Mouse (Mus musculus) midbrain, embryonic 10.5 days (tissue): Measurements from ENCODE around the gene Ranbp6. TPM values are rescaled to one million over a fixed set of nuclear protein-coding genes. Genes with fewer than 3 reads are reported as not detected.

ENCODE experiments used
- DNase-seq: peaks from one replicate; pipeline ENCODE4 v3.0.0-alpha.2; 2017; ENCODE audit warnings: low spot score
- H3K27ac ChIP-seq: fragments of 300-500 bp; sonication (generic); replicated peaks from 2 replicates; pipeline ENCODE4 v1.5.1; 2016; ENCODE audit warnings: mild to moderate bottlenecking
- H3K27me3 ChIP-seq: fragments of 300-500 bp; sonication (generic); 2 replicates; pipeline ENCODE4 v1.6.1; 2016; ENCODE audit warnings: low read depth, mild to moderate bottlenecking; ENCODE audit not compliant: poor library complexity, severe bottlenecking
- H3K36me3 ChIP-seq: fragments of 300-500 bp; sonication (generic); 2 replicates; pipeline ENCODE4 v1.6.1; 2016; ENCODE audit warnings: mild to moderate bottlenecking, moderate library complexity
- H3K4me1 ChIP-seq: fragments of 300-500 bp; sonication (generic); 2 replicates; pipeline ENCODE4 v1.6.1; 2016
- H3K4me3 ChIP-seq: fragments of 300-500 bp; sonication (generic); 2 replicates; pipeline ENCODE4 v1.5.1; 2016; ENCODE audit warnings: mild to moderate bottlenecking, moderate library complexity
- H3K9me3 ChIP-seq: fragments of 300-500 bp; sonication (generic); replicated peaks from 2 replicates; pipeline ENCODE4 v1.6.1; 2016; ENCODE audit warnings: mild to moderate bottlenecking
- whole genome bisulfite sequencing: fragments of 180-500 bp; shearing (Covaris S2); methylation state at CpG from one replicate; pipeline ENCODE4 v1.1.7; 2016; 5-methylcytosine and 5-hydroxymethylcytosine counted together
- polyA plus RNA-seq: library from polyadenylated mRNA; unstranded; fragments of >200 nt; fragmentation: Nextera tagmentation; extraction: Ambion mirVana; gene quantifications from 2 replicates; pipeline ENCODE4 v1.2.1, GENCODE M21; 2016

Gene Ranbp6
- polyA plus RNA-seq, 1 experiment from 2014 or later: 25.7 TPM

DNA sequence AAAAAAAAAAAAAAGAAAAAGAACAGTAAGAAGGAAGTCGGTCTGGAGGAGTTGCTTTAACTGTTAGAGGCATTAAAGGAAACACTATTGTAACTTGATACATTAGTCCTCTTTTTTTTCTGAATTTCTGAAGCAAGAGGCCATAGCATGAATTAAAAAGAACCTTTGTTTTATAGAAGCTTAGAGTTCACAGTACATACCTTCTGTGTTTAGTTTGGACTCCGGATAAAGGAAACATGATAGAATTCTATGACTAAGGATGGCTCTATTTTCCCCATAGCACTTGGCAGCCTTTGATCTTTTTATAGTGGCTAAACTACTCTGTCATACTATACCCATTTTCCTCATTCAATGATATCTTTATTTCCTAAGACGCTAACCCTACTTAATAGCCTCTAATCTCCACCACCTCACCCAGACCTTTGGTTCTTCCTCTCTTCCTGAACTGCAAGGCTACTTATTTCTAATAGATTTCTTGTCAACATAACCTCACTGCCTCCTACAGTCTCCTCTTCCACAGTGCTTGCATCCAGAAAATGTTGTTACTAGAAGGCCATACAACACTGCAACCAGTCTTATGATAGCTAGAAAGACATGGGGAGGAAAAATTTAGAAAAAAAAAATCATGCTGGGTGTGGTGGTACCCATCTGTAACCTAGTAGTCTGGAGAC lies 22.7 kb upstream of the Ranbp6 start:
- whole genome bisulfite sequencing: 74% methylated on average over 3 of the region's 3 CpGs
- H3K27ac ChIP-seq: no peak overlapping the region
- H3K36me3 ChIP-seq: no peaks in the 10 kb centered on the region

GRCm38 (mm10) chr19:29830911-29831310 lies 18.1 kb upstream of the Ranbp6 start:
- no peak for DNase-seq
- no peak overlapping the region for H3K4me3 ChIP-seq
- 84% methylated on average over 2 of the region's 2 CpGs for WGBS
- H3K4me1 ChIP-seq: no peaks in the 10 kb centered on the region
- no peaks in the 10 kb centered on the region for H3K27me3 ChIP-seq
- no peak overlapping the region for H3K27ac ChIP-seq
- no peaks in the 10 kb centered on the region for H3K9me3 ChIP-seq
- no peaks in the 10 kb centered on the region for H3K36me3 ChIP-seq

More for the DNA sequence above, 22.7 kb upstream of the Ranbp6 start:
- no peaks in the 10 kb centered on the region for H3K9me3 ChIP-seq
- H3K4me3 ChIP-seq: no peak overlapping the region
- no peaks in the 10 kb centered on the region for H3K27me3 ChIP-seq
- DNase-seq: no peak
- H3K4me1 ChIP-seq: no peaks in the 10 kb centered on the region

DNA sequence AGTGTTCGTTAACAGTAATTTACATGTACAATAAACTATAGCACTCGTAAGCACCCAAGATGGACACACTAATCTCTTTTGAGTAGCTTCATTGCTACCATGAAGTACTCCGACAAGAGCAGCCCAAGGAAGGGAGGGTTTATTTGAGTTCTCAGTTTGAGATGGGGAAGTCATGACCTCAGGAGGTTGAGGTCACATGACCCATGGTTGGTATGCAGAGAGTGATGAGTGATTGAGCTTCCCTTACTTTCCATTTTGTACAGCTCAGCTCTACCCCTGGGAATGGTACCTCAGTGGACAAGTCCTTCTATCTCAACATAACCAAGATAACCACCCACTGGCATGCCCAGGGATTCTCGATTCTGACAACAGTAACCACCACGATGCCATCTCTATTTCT lies 15.8 kb upstream of the Ranbp6 start:
- 77% methylated on average over 5 of the region's 5 CpGs for WGBS
- H3K27ac ChIP-seq: no peak overlapping the region
- no peaks in the 10 kb centered on the region for H3K4me1 ChIP-seq
- no peak for DNase-seq
- H3K36me3 ChIP-seq: no peaks in the 10 kb centered on the region
- H3K9me3 ChIP-seq: no peaks in the 10 kb centered on the region
- no peak overlapping the region for H3K4me3 ChIP-seq
- no peaks in the 10 kb centered on the region for H3K27me3 ChIP-seq

- Histone ChIP-seq H3K9me3 (no peaks in the 10 kb centered on the region), H3K4me3 (no peak overlapping the region), H3K4me1 (no peaks in the 10 kb centered on the region), H3K27ac (no peak overlapping the region), H3K27me3 (no peaks in the 10 kb centered on the region), H3K36me3 (no peaks in the 10 kb centered on the region)
- DNase-seq: no peak
- WGBS: 83% methylated on average over 1 of the region's 1 CpGs
Observed at GRCm38 (mm10) chr19:29826686-29827085, 13.9 kb upstream of the Ranbp6 start.

DNA sequence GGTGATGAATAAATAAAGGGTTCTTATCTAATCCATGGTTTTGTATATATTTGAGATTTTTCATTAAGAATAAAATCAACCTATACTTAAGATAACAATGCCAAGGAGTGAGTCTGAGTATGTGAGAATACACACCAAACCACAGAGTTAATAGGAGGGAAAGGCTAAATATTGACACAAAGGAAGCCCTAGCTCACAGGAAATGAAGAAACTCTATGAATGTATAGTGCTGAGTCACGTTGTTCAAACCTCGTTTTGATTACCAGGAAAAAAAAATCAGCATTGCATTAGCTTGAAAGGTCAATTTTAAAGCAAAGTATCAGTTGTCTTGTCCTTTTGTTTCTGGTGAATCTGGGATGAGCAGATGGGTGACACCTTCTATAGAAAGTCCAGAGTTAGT lies 12.2 kb upstream of the Ranbp6 start:
- DNase-seq: no peak
- Histone ChIP-seq H3K27me3 (no peaks in the 10 kb centered on the region), H3K9me3 (no peaks in the 10 kb centered on the region), H3K4me1 (no peaks in the 10 kb centered on the region), H3K27ac (no peak overlapping the region), H3K4me3 (no peak overlapping the region), H3K36me3 (no peaks in the 10 kb centered on the region)
- WGBS: 82% methylated on average over 2 of the region's 2 CpGs

- WGBS: 45% methylated on average over 6 of the region's 6 CpGs
- peak; percentile 56 for DNase-seq
- no peaks in the 10 kb centered on the region for H3K36me3 ChIP-seq
- H3K9me3 ChIP-seq: no peaks in the 10 kb centered on the region
- H3K4me1 ChIP-seq: no peaks in the 10 kb centered on the region
- H3K27me3 ChIP-seq: no peaks in the 10 kb centered on the region
- no peak overlapping the region for H3K27ac ChIP-seq
- no peak overlapping the region for H3K4me3 ChIP-seq
Observed at GRCm38 (mm10) chr19:29824034-29824700, 11.4 kb upstream of the Ranbp6 start.

DNA sequence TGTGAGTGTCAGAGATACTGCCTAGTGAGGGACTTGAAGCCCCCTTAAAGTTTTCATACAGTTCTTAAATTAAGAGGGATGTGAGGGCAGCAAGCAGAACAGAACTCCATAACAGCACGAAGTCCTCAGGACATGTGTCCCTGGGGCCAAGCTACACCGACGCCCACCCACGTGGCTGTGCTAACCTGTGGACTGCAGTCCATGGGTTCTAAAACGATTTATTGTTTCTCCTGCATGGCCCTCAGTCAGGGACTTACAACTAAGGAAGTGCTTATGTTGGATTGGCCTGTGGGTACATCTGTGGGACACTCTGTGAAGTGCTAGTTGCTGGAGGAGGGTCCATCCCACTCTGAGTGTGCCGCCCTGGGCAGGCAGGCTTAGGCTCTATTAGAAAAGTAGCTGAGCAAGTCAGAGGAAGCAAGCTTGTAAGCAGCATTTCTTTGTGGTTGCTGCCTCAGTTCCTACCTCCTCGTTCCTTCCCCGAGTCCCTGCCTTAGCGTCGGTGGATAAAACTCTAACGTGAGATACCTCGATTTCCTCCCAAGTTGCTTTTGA lies 10.8 kb upstream of the Ranbp6 start:
- H3K27me3 ChIP-seq: no peaks in the 10 kb centered on the region
- no peaks in the 10 kb centered on the region for H3K4me1 ChIP-seq
- WGBS: 68% methylated on average over 12 of the region's 12 CpGs

DNA sequence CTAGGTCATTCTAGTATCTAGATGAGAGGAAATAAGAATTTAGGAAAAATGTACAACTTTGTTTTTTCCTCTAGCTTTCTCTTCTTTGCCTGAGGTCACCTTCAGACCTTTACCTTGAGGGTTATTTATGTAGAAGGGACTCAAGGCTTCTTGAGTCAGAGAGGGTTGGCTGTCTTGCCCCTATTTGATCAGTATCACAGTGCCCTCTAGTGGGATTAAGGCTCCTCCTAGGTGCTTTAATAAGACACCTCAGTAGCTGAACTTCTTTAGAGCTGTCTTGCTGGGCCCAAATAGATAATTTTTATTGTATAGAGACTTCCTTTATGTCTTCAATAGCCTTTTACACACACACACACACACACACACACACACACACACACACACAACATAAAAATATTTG lies 8.2 kb upstream of the Ranbp6 start:
- DNase-seq: no peak
- Histone ChIP-seq H3K4me1 (no peaks in the 10 kb centered on the region), H3K4me3 (no peak overlapping the region), H3K9me3 (no peaks in the 10 kb centered on the region), H3K36me3 (no peaks in the 10 kb centered on the region), H3K27ac (no peak overlapping the region), H3K27me3 (no peaks in the 10 kb centered on the region)

More for the DNA sequence above, 10.8 kb upstream of the Ranbp6 start:
- no peaks in the 10 kb centered on the region for H3K36me3 ChIP-seq
- DNase-seq: no peak
- H3K9me3 ChIP-seq: no peaks in the 10 kb centered on the region
- no peak overlapping the region for H3K4me3 ChIP-seq
- no peak overlapping the region for H3K27ac ChIP-seq

- Histone ChIP-seq H3K27ac (no peak overlapping the region), H3K4me3 (no peak overlapping the region), H3K9me3 (no peaks in the 10 kb centered on the region), H3K4me1 (peaks cover 26% of the 10 kb centered on the region), H3K36me3 (peaks cover 34% of the 10 kb centered on the region), H3K27me3 (no peaks in the 10 kb centered on the region)
- WGBS: 96% methylated on average over 5 of the region's 5 CpGs
- DNase-seq: no peak
Observed at GRCm38 (mm10) chr19:29810022-29810421, 2.8 kb downstream of the Ranbp6 start.

- under 1% methylated on average over 68 of the region's 95 CpGs for WGBS
- H3K9me3 ChIP-seq: no peaks in the 10 kb centered on the region
- no peaks in the 10 kb centered on the region for H3K27me3 ChIP-seq
- peaks cover 33% of the 10 kb centered on the region for H3K4me1 ChIP-seq
- peak; percentile 100 for DNase-seq
- H3K4me3 ChIP-seq: peak within 1 kb of the TSS; percentile 93
- H3K36me3 ChIP-seq: peaks cover 33% of the 10 kb centered on the region
- H3K27ac ChIP-seq: peak within 1 kb of the TSS; percentile 97
Observed at GRCm38 (mm10) chr19:29805917-29806785, 6.6 kb downstream of the Ranbp6 start, which contains the start of gene 9930021J03Rik. 9930021J03Rik (minus strand) TSS chr19:29805989.

DNA sequence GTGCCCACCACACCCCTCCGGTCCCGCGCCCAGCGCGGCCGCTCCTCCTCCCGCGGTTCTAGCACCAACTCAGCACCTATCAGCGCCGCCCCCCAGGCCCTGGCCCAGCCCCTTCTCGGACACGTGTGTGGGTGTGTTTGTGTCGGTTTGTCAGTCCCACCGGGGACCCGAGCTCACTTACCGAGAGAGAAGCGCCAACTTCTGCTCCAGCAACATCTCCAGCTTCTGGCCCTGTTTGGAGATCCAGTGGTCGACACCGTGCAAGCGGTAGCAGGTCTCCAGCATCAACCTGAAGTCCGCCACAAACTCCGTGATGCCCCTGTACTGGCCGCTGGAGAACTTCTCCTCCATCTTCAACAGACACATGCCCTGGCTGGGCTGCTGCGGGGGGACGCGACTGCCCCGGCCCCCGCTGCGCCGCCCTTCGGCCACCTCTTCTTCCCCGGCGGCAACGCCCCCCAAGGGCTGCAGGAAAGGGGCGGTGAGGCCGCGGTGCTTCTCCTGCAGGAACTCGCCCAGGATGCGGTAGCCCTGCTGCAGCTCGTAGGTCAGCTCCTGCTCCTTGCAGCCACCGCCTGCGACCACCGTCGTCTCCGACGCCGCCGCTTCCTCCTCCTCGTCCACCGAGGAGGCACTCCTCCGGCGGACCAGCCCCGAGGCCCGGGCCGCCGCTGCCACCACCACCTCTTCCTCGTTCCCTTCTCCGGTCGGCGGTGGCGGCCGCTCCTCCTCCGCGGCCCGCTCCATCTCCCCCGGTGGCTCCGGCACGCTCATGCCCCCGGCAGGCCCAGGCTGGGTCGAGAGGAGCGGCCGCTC lies 7.5 kb downstream of the Ranbp6 start:
- WGBS: under 1% methylated on average over 67 of the region's 72 CpGs
- peaks cover 29% of the 10 kb centered on the region for H3K4me1 ChIP-seq
- peak overlapping the region; percentile 97 for H3K27ac ChIP-seq

DNA sequence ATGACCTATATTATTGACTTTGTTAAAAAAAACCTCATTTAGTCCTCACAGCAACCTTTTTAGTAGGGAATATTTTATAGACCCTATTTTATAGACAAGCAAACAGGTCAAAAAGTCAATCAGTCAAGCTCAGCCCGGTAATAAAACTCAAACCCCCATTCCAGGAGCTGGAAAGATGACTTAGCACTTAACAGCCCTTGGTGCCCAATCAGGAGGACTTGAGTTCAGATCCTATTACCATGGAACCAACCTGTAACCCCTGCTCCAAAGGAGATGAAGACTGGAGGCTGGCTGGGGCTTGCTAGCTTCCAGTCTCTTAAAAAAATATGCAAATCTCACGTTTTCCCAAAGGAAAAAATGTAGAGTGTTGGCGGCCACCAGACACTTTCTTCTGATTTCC lies 8.8 kb downstream of the Ranbp6 start:
- Histone ChIP-seq H3K36me3 (peaks cover 15% of the 10 kb centered on the region), H3K27ac (no peak overlapping the region), H3K27me3 (no peaks in the 10 kb centered on the region), H3K4me1 (peaks cover 27% of the 10 kb centered on the region), H3K4me3 (peak overlapping the region; percentile 93), H3K9me3 (no peaks in the 10 kb centered on the region)
- no peak for DNase-seq
- WGBS: 64% methylated on average over 3 of the region's 3 CpGs

More for the DNA sequence above, 7.5 kb downstream of the Ranbp6 start:
- DNase-seq: peak; percentile 73
- peak overlapping the region; percentile 93 for H3K4me3 ChIP-seq
- H3K36me3 ChIP-seq: peaks cover 25% of the 10 kb centered on the region
- no peaks in the 10 kb centered on the region for H3K27me3 ChIP-seq
- H3K9me3 ChIP-seq: no peaks in the 10 kb centered on the region
